Mouse (Mus musculus) E14TG2a.4 (cell line): ENCODE measurements around the gene Fermt2.

ENCODE experiments used
- CTCF ChIP-seq: conservative IDR thresholded peaks from 2 replicates; pipeline ENCODE4 v1.5.1; 2014; ENCODE audit warnings: low read length
- NANOG ChIP-seq: IDR thresholded peaks from 2 replicates; pipeline ENCODE4 v1.6.1; 2014; ENCODE audit warnings: borderline replicate concordance, low read length, mixed read lengths

- TF ChIP-seq CTCF (no peak), NANOG (no peak)
Observed at GRCm38 (mm10) chr14:45561681-45562080, 31.8 kb upstream of the Fermt2 start.
